Mouse (Mus musculus): ENCODE data around the gene Cdon. TPM values are rescaled to one million over a fixed set of nuclear protein-coding genes. Genes with fewer than 3 reads are reported as not detected.

Cdon gene
- 3.8 and 4.2 TPM in 2 replicates for polyA plus RNA-seq (2015; fragmentation: Nextera tagmentation; extraction: Ambion mirVana)

DNA sequence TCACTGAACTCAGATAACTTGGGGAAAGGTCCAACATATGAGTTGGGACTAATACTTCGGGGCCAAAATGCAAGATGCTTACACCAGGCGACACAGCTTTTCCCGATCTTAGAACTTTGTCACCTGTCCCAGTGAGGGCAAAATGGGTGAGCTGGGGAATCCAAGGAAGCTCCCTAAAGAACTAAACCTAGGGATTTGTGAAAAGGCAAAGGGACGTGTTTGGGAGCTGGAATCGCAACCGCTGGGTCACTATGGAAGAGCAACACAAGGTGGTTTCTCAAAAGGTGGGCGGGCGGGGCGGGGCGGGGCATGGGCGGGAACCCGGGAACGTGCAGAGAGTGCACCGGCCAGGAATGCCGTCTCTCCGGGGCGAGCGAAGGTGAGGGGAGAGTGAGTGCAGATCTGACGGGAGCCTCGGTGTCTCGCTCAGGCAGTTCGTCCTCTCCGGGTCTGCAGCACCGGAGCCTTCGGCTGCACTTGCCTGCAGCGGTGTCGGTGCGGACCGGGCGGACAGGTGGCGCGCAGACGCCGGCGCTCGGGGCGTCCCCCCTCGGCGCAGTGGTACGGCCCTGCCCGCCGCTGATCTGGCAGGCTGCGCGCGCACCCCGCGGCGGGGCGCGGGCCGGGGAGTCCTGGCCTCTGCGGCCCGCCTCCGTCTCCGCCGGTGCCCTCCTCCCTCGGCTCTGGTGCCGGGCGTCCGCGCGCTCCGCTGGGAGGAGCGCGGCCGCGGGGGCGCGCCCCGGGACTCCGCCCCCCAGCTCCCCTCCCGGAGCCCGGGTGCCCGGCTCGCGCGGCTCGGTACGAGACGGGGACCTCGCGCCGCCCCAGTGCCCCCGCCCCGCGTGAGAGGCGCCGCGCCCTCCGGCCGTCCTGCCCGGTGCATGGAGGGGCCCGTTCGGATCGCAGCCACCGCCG lies at the start of gene Cdon:
Cdon (plus strand) TSS at position 324 of the 915 bp plus-strand sequence.
- Histone ChIP-seq H3K27ac (ENCODE audit: low read length) (peak within 1 kb of the TSS; percentile 93), H3K4me2 (replicated peaks; ENCODE audit: low read depth, low read length) (peak within 1 kb of the TSS; percentile 60), H3K36me3 (ENCODE audit: insufficient read depth, low read length) (no peaks in the 10 kb centered on the region), H3K9me3 (ENCODE audit: low read length) (no peaks in the 10 kb centered on the region), H3K4me3 (ENCODE audit: low read length) (peak within 1 kb of the TSS; percentile 83), H3K9ac (replicated peaks; ENCODE audit: low read length) (peak within 1 kb of the TSS; percentile 89), H3K4me1 (ENCODE audit: insufficient read depth, low read length) (peaks cover 33% of the 10 kb centered on the region), H3K27me3 (ENCODE audit: insufficient read depth, low read length) (no peaks in the 10 kb centered on the region; the same call in 1 of the 2 replicates)
- ATAC-seq (ENCODE audit: low FRiP score, low TSS enrichment): peak; percentile 96
- WGBS: under 1% methylated on average over 76 of the region's 97 CpGs

DNA sequence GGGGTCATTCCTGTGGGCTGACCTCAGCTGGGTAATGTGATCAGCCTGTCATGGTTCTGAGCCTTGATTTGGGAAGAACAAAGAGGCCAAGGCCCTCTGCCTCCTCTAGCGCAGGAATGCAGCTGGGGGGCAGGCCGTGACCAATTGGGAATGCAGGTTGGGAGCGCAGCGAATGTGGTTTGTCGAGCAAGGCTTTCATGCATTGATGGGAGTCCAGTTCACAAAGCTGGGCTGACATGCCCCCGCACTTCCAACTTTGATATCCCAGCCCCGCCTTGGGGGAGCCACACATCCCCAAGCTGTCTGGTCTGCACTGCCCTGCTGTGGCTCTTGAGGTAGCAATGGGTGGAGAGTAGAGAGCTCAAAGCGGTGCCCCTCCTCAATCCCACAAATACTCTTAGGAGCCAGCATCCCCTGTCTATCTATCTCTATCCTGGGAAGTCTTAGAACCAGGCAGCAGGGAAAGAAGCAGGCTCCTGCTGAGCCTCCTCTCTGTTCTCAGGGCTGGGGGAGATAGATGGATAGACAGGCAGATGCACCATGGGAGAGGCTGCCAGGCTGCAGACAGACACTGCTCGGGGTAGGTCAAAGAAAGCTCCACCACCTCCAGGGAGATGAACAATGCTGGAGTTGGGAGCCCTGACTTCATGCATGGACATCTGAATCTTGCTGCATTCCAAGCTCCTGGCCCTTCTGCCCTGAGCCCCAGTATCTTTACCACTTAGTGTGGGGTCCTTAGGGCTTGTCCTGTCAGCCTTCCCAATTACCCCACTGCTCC lies 48.4 kb upstream of the Cdon start:
- H3K4me1 ChIP-seq (ENCODE audit: insufficient read depth, low read length): peaks cover 13% of the 10 kb centered on the region
- H3K36me3 ChIP-seq (ENCODE audit: insufficient read depth, low read length): no peaks in the 10 kb centered on the region
- H3K27ac ChIP-seq (ENCODE audit: low read length): no peak overlapping the region
- no peak overlapping the region for H3K4me3 ChIP-seq (ENCODE audit: low read length)
- H3K9ac ChIP-seq (replicated peaks; ENCODE audit: low read length): no peak overlapping the region
- H3K27me3 ChIP-seq (ENCODE audit: insufficient read depth, low read length): no peaks in the 10 kb centered on the region
- H3K9me3 ChIP-seq (ENCODE audit: low read length): no peaks in the 10 kb centered on the region
- H3K4me2 ChIP-seq (replicated peaks; ENCODE audit: low read depth, low read length): no peak overlapping the region
- ATAC-seq (ENCODE audit: low FRiP score, low TSS enrichment): peak; percentile 53
- WGBS: 25% methylated on average over 9 of the region's 9 CpGs

DNA sequence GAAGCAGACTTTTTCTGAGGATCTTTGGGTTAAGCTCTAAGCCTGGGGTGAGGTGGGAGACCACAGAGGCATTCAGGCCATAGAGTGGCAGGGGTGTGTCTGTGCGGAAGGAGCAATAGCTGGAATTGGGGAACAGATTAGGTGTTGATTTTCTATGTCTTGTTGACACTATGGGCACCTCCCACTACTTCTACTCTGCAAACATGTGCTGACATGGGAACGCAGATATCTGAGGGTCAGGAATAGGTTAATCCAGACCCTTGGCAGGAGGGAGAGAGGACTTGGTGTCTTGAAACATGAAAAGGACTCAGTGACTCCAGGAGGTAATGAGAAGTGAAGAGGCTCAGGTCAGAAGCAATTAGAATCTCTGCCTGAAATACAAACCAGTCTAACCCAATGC lies 43.0 kb upstream of the Cdon start:
- Histone ChIP-seq H3K27me3 (ENCODE audit: insufficient read depth, low read length) (no peaks in the 10 kb centered on the region), H3K9me3 (ENCODE audit: low read length) (no peaks in the 10 kb centered on the region), H3K9ac (replicated peaks; ENCODE audit: low read length) (no peak overlapping the region), H3K4me3 (ENCODE audit: low read length) (no peak overlapping the region), H3K4me1 (ENCODE audit: insufficient read depth, low read length) (no peaks in the 10 kb centered on the region; the same call in 1 of the 2 replicates), H3K36me3 (ENCODE audit: insufficient read depth, low read length) (no peaks in the 10 kb centered on the region), H3K4me2 (replicated peaks; ENCODE audit: low read depth, low read length) (no peak overlapping the region), H3K27ac (ENCODE audit: low read length) (no peak overlapping the region)
- no peak for ATAC-seq (ENCODE audit: low FRiP score, low TSS enrichment)
- 72% methylated on average over 2 of the region's 2 CpGs for WGBS

DNA sequence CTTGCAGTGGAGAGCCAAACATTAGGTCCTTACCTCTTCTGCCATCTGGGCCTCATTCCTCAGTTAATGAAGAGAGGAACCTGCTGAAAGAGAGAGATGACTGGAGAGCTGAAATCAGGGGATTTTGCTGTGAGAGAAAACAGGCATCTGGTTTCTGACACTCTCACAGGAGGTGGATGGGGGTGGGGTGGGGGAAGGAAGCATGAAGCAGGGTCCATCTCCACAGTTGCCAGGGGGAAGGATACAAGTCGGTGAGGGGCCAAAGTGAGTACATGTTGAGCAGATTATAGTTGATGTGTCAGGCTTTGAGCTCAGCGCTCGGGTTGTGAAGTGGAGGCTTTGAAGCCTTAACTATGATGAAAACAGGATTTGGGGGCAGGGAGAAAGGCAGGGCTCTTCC lies 41.9 kb upstream of the Cdon start:
- WGBS: 85% methylated on average over 3 of the region's 3 CpGs
- no peak for ATAC-seq (ENCODE audit: low FRiP score, low TSS enrichment)
- no peaks in the 10 kb centered on the region for H3K9me3 ChIP-seq (ENCODE audit: low read length)
- H3K4me3 ChIP-seq (ENCODE audit: low read length): no peak overlapping the region
- H3K9ac ChIP-seq (replicated peaks; ENCODE audit: low read length): no peak overlapping the region
- 0 out of 2 replicates have a peak, but pooled peaks cover 3% of the 10 kb centered on the region for H3K4me1 ChIP-seq (ENCODE audit: insufficient read depth, low read length)
- no peak overlapping the region for H3K27ac ChIP-seq (ENCODE audit: low read length)
- H3K36me3 ChIP-seq (ENCODE audit: insufficient read depth, low read length): no peaks in the 10 kb centered on the region
- no peak overlapping the region for H3K4me2 ChIP-seq (replicated peaks; ENCODE audit: low read depth, low read length)
- H3K27me3 ChIP-seq (ENCODE audit: insufficient read depth, low read length): no peaks in the 10 kb centered on the region

DNA sequence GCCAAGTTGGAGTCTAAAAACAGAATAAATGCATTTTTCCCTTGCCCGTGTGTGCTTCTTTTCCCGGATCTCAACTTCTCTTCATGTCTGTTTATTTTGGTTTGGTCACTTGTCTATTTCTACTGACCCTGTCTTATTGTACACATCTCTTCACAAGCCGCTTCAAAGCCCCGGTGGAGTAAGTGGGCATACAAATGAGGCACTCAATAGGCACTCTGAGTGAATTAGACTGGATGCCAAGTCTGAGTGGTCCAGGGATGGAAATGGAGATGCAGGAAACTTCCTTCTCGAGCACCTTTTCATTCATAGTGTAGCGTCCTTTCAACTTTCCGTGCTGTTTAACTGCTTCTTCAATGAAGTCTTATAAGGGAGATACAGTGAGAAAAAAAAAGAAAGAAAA lies 21.0 kb upstream of the Cdon start:
- no peak for ATAC-seq (ENCODE audit: low FRiP score, low TSS enrichment)
- no peak overlapping the region for H3K4me3 ChIP-seq (ENCODE audit: low read length)
- whole genome bisulfite sequencing: 70% methylated on average over 7 of the region's 7 CpGs
- H3K27ac ChIP-seq (ENCODE audit: low read length): no peak overlapping the region
- no peaks in the 10 kb centered on the region for H3K9me3 ChIP-seq (ENCODE audit: low read length)
- H3K4me1 ChIP-seq (ENCODE audit: insufficient read depth, low read length): peaks cover 7% of the 10 kb centered on the region
- 0 out of 2 replicates have a peak, but pooled peaks cover 3% of the 10 kb centered on the region for H3K27me3 ChIP-seq (ENCODE audit: insufficient read depth, low read length)
- H3K4me2 ChIP-seq (replicated peaks; ENCODE audit: low read depth, low read length): no peak overlapping the region
- H3K9ac ChIP-seq (replicated peaks; ENCODE audit: low read length): no peak overlapping the region
- H3K36me3 ChIP-seq (ENCODE audit: insufficient read depth, low read length): no peaks in the 10 kb centered on the region

DNA sequence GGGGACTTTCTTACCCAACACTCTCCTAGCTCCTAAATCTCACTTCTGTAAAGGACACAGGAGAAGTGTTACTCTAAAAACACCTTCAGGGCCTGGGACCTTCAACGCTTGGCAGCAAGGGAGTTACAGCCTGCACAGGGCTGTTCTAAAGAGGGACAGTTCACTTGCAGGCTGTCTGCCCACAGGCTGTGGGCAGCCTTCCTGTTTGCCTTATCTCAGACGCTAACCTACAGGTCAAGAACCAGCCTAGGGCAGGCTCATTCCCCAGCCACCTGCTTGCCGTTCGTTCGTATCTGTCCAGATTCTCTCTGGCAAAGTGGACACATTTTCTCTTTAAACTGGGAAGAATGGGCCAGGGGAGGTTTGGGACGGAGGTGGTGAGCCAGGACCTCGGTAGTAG lies 20.5 kb upstream of the Cdon start:
- H3K36me3 ChIP-seq (ENCODE audit: insufficient read depth, low read length): no peaks in the 10 kb centered on the region
- no peak overlapping the region for H3K27ac ChIP-seq (ENCODE audit: low read length)
- H3K4me1 ChIP-seq (ENCODE audit: insufficient read depth, low read length): peaks cover 12% of the 10 kb centered on the region
- no peaks in the 10 kb centered on the region for H3K9me3 ChIP-seq (ENCODE audit: low read length)
- no peak overlapping the region for H3K4me3 ChIP-seq (ENCODE audit: low read length)
- WGBS: 6% methylated on average over 7 of the region's 7 CpGs
- H3K4me2 ChIP-seq (replicated peaks; ENCODE audit: low read depth, low read length): no peak overlapping the region
- H3K9ac ChIP-seq (replicated peaks; ENCODE audit: low read length): no peak overlapping the region
- ATAC-seq (ENCODE audit: low FRiP score, low TSS enrichment): no peak
- 0 out of 2 replicates have a peak, but pooled peaks cover 3% of the 10 kb centered on the region for H3K27me3 ChIP-seq (ENCODE audit: insufficient read depth, low read length)

DNA sequence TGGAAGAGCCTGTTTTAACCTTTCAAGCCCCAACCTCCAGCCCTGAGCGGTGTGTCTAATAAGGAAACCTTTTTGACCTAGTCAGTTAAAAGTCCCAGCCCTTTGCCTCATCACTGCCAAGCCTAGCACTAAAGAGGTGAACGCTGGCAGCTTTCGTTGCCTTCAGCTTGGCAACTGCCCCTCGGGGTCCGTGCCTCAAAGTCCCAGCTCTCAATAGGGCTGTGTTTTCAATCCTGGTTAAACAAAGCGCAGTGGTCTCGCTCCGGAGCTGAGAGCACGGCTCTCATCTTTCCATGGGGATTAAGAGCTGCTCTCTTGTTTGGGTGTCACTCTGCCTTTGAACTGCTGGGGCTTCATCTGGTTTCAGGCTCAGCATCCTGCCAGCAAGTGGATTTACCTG lies 20.1 kb upstream of the Cdon start:
- no peaks in the 10 kb centered on the region for H3K9me3 ChIP-seq (ENCODE audit: low read length)
- no peaks in the 10 kb centered on the region for H3K36me3 ChIP-seq (ENCODE audit: insufficient read depth, low read length)
- peaks cover 14% of the 10 kb centered on the region for H3K4me1 ChIP-seq (ENCODE audit: insufficient read depth, low read length)
- no peak for ATAC-seq (ENCODE audit: low FRiP score, low TSS enrichment)
- H3K27me3 ChIP-seq (ENCODE audit: insufficient read depth, low read length): 0 out of 2 replicates have a peak, but pooled peaks cover 3% of the 10 kb centered on the region
- no peak overlapping the region for H3K4me3 ChIP-seq (ENCODE audit: low read length)
- no peak overlapping the region for H3K4me2 ChIP-seq (replicated peaks; ENCODE audit: low read depth, low read length)
- H3K9ac ChIP-seq (replicated peaks; ENCODE audit: low read length): 0 out of 2 replicates have a peak overlapping the region, but pooled peaks have one; percentile 25
- WGBS: 11% methylated on average over 9 of the region's 9 CpGs
- H3K27ac ChIP-seq (ENCODE audit: low read length): no peak overlapping the region

DNA sequence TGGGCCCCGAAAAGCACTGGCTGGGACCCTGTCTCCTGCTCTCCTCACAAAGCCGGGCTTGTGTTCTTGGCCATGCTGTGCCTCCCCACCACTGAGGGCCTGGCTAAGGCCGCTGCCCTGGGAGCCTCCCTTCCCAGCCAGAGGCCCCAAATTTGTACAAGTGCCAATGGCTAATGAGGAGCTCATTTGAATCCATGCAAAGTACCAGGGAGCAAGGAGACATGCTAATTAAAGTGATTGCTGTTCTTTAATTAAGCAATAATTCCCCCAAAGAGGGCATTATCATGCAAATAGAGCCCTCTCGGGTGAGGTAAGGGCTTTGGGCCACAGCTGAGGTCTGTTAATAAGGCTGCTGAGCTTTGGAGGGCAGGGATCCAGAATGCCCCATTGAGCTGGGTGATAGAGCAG lies 18.3 kb upstream of the Cdon start:
- no peak overlapping the region for H3K4me2 ChIP-seq (replicated peaks; ENCODE audit: low read depth, low read length)
- 64% methylated on average over 4 of the region's 4 CpGs for WGBS

DNA sequence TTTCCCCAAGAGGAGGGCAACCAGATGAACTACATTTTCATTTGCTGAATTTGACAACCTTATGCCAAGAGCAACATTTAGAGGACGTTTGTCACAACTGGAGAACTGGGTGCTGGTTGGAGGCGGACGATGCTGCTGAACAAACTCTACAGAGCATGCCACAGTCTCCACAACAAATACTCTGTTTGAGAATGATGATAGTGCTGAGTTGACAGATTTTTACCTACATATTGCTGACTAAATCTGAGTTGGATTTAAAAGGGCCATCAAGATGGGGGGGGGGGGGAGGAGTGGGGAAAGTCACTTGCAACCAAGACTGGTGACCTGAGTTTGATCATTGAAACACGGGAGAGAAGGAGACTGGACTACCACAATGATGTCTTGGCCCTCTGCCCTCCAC lies 17.4 kb upstream of the Cdon start:
- WGBS: 74% methylated on average over 4 of the region's 4 CpGs

More for the DNA sequence above, 18.3 kb upstream of the Cdon start:
- Histone ChIP-seq H3K36me3 (ENCODE audit: insufficient read depth, low read length) (no peaks in the 10 kb centered on the region), H3K4me1 (ENCODE audit: insufficient read depth, low read length) (peaks cover 14% of the 10 kb centered on the region), H3K9ac (replicated peaks; ENCODE audit: low read length) (no peak overlapping the region), H3K4me3 (ENCODE audit: low read length) (no peak overlapping the region), H3K27ac (ENCODE audit: low read length) (no peak overlapping the region), H3K9me3 (ENCODE audit: low read length) (no peaks in the 10 kb centered on the region), H3K27me3 (ENCODE audit: insufficient read depth, low read length) (0 out of 2 replicates have a peak, but pooled peaks cover 3% of the 10 kb centered on the region)
- no peak; the same call in 1 of the 2 replicates for ATAC-seq (ENCODE audit: low FRiP score, low TSS enrichment)

More for the DNA sequence above, 17.4 kb upstream of the Cdon start:
- no peak overlapping the region for H3K27ac ChIP-seq (ENCODE audit: low read length)
- peaks cover 14% of the 10 kb centered on the region for H3K4me1 ChIP-seq (ENCODE audit: insufficient read depth, low read length)
- H3K9me3 ChIP-seq (ENCODE audit: low read length): no peaks in the 10 kb centered on the region
- no peak for ATAC-seq (ENCODE audit: low FRiP score, low TSS enrichment)
- H3K36me3 ChIP-seq (ENCODE audit: insufficient read depth, low read length): no peaks in the 10 kb centered on the region
- no peak overlapping the region for H3K9ac ChIP-seq (replicated peaks; ENCODE audit: low read length)
- H3K27me3 ChIP-seq (ENCODE audit: insufficient read depth, low read length): 0 out of 2 replicates have a peak, but pooled peaks cover 3% of the 10 kb centered on the region
- no peak overlapping the region for H3K4me2 ChIP-seq (replicated peaks; ENCODE audit: low read depth, low read length)
- H3K4me3 ChIP-seq (ENCODE audit: low read length): no peak overlapping the region
